Mouse (Mus musculus) forebrain, embryonic 15.5 days (tissue): ENCODE measurements around the gene Ggct. TPM values are rescaled to one million over a fixed set of nuclear protein-coding genes. Genes with fewer than 3 reads are reported as not detected.

Experiments
- ATAC-seq: fragments of 200-750 bp; cut with Nextera tagmentation; replicated peaks from 2 replicates; pipeline ENCODE4 v1.8.0; 2017; ENCODE audit warnings: mild to moderate bottlenecking, moderate TSS enrichment, moderate library complexity
- H3K27ac ChIP-seq: fragments of 300-500 bp; sonication (generic); replicated peaks from 2 replicates; pipeline ENCODE4 v1.5.1; 2015; ENCODE audit warnings: mild to moderate bottlenecking, inconsistent platforms
- H3K27me3 ChIP-seq: fragments of 300-500 bp; sonication (generic); 2 replicates; pipeline ENCODE4 v1.6.1; 2015; ENCODE audit warnings: inconsistent platforms
- H3K36me3 ChIP-seq: fragments of 300-500 bp; sonication (generic); 2 replicates; pipeline ENCODE4 v1.6.1; 2015; ENCODE audit warnings: mild to moderate bottlenecking, inconsistent platforms
- H3K4me1 ChIP-seq: fragments of 300-500 bp; sonication (generic); 2 replicates; pipeline ENCODE4 v1.6.1; 2015; ENCODE audit warnings: inconsistent platforms
- H3K4me2 ChIP-seq: fragments of 300-500 bp; sonication (generic); replicated peaks from 2 replicates; pipeline ENCODE4 v1.6.1; 2015; ENCODE audit warnings: mild to moderate bottlenecking, inconsistent platforms
- H3K4me3 ChIP-seq: fragments of 300-500 bp; sonication (generic); 2 replicates; pipeline ENCODE4 v1.5.1; 2015; ENCODE audit warnings: mild to moderate bottlenecking, inconsistent platforms
- H3K9ac ChIP-seq: fragments of 300-500 bp; sonication (generic); replicated peaks from 2 replicates; pipeline ENCODE4 v1.6.1; 2015; ENCODE audit warnings: mild to moderate bottlenecking, inconsistent platforms
- H3K9me3 ChIP-seq: fragments of 300-500 bp; sonication (generic); 2 replicates; pipeline ENCODE4 v1.6.1; 2016; ENCODE audit warnings: inconsistent platforms
- whole genome bisulfite sequencing: fragments of 180-500 bp; shearing (Covaris S2); methylation state at CpG from one replicate; pipeline ENCODE4 v1.1.7; 2015; ENCODE audit warnings: mixed read lengths; 5-methylcytosine and 5-hydroxymethylcytosine counted together
- polyA plus RNA-seq: library from polyadenylated mRNA; unstranded; fragments of >200 nt; fragmentation: Nextera tagmentation; extraction: Ambion mirVana; gene quantifications from 2 replicates; pipeline ENCODE4 v1.2.1, GENCODE M21; 2015

Gene Ggct
- polyA plus RNA-seq, 1 experiment from 2014 or later, result 15.5 TPM

- no peak overlapping the region for H3K4me3 ChIP-seq
- no peaks in the 10 kb centered on the region for H3K27me3 ChIP-seq
- no peak overlapping the region for H3K27ac ChIP-seq
- H3K9me3 ChIP-seq, result no peaks in the 10 kb centered on the region
- 95% methylated on average over 6 of the region's 6 CpGs for WGBS
- ATAC-seq, result no peak
- no peak overlapping the region for H3K9ac ChIP-seq
- H3K36me3 ChIP-seq, result no peaks in the 10 kb centered on the region
- no peak overlapping the region for H3K4me2 ChIP-seq
- H3K4me1 ChIP-seq, result peaks cover 10% of the 10 kb centered on the region
These were observed 4.6 kb downstream of the Ggct start for GRCm38 (mm10) chr6:54988141-54988540.

- WGBS, result 96% methylated on average over 8 of the region's 8 CpGs
- H3K4me1 ChIP-seq, result no peaks in the 10 kb centered on the region
These were observed 8.7 kb downstream of the Ggct start for GRCm38 (mm10) chr6:54984096-54984495.

GRCm38 (mm10) chr6:54983526-54984050 lies 9.2 kb downstream of the Ggct start:
- no peaks in the 10 kb centered on the region for H3K4me1 ChIP-seq
- H3K9ac ChIP-seq, result no peak overlapping the region
- ATAC-seq, result no peak
- H3K9me3 ChIP-seq, result no peaks in the 10 kb centered on the region
- no peak overlapping the region for H3K27ac ChIP-seq
- WGBS, result 80% methylated on average over 4 of the region's 4 CpGs
- no peak overlapping the region for H3K4me3 ChIP-seq
- no peaks in the 10 kb centered on the region for H3K36me3 ChIP-seq
- H3K27me3 ChIP-seq, result no peaks in the 10 kb centered on the region
- H3K4me2 ChIP-seq, result no peak overlapping the region

More at GRCm38 (mm10) chr6:54984096-54984495, 8.7 kb downstream of the Ggct start:
- Histone ChIP-seq H3K9me3 (no peaks in the 10 kb centered on the region), H3K36me3 (no peaks in the 10 kb centered on the region), H3K4me3 (no peak overlapping the region), H3K9ac (no peak overlapping the region), H3K27ac (no peak overlapping the region), H3K27me3 (no peaks in the 10 kb centered on the region), H3K4me2 (no peak overlapping the region)
- ATAC-seq, result no peak

GRCm38 (mm10) chr6:54979426-54979825 lies 13.3 kb downstream of the Ggct start:
- ATAC-seq, result no peak

GRCm38 (mm10) chr6:54975616-54976015 lies 17.1 kb downstream of the Ggct start:
- Histone ChIP-seq H3K27ac (no peak overlapping the region), H3K4me2 (no peak overlapping the region), H3K9ac (no peak overlapping the region), H3K9me3 (no peaks in the 10 kb centered on the region), H3K27me3 (peaks cover 4% of the 10 kb centered on the region; the same call in 1 of the 2 replicates), H3K4me1 (peaks cover 13% of the 10 kb centered on the region), H3K36me3 (no peaks in the 10 kb centered on the region), H3K4me3 (no peak overlapping the region)
- ATAC-seq, result no peak
- WGBS, result 85% methylated on average over 1 of the region's 1 CpGs

More at GRCm38 (mm10) chr6:54979426-54979825, 13.3 kb downstream of the Ggct start:
- no peaks in the 10 kb centered on the region for H3K36me3 ChIP-seq
- no peak overlapping the region for H3K4me2 ChIP-seq
- H3K27ac ChIP-seq, result no peak overlapping the region
- 97% methylated on average over 6 of the region's 6 CpGs for WGBS
- no peak overlapping the region for H3K4me3 ChIP-seq
- no peaks in the 10 kb centered on the region for H3K9me3 ChIP-seq
- no peaks in the 10 kb centered on the region for H3K27me3 ChIP-seq
- H3K4me1 ChIP-seq, result no peaks in the 10 kb centered on the region
- no peak overlapping the region for H3K9ac ChIP-seq

GRCm38 (mm10) chr6:54974501-54974900 lies 18.2 kb downstream of the Ggct start:
- no peaks in the 10 kb centered on the region for H3K9me3 ChIP-seq
- H3K9ac ChIP-seq, result no peak overlapping the region
- H3K27ac ChIP-seq, result no peak overlapping the region
- H3K27me3 ChIP-seq, result peaks cover 4% of the 10 kb centered on the region; the same call in 1 of the 2 replicates
- 62% methylated on average over 5 of the region's 5 CpGs for WGBS
- H3K4me1 ChIP-seq, result peaks cover 13% of the 10 kb centered on the region
- ATAC-seq, result no peak
- no peaks in the 10 kb centered on the region for H3K36me3 ChIP-seq
- H3K4me2 ChIP-seq, result no peak overlapping the region
- no peak overlapping the region for H3K4me3 ChIP-seq

GRCm38 (mm10) chr6:54972929-54973211 lies 19.9 kb downstream of the Ggct start:
- ATAC-seq, result no peak
- no peaks in the 10 kb centered on the region for H3K36me3 ChIP-seq
- peaks cover 4% of the 10 kb centered on the region; the same call in 1 of the 2 replicates for H3K27me3 ChIP-seq
- H3K27ac ChIP-seq, result no peak overlapping the region
- H3K4me2 ChIP-seq, result peak overlapping the region; percentile 84
- H3K4me3 ChIP-seq, result peak overlapping the region; percentile 59
- H3K4me1 ChIP-seq, result peaks cover 13% of the 10 kb centered on the region
- peak overlapping the region; percentile 2; the same call in 1 of the 2 replicates for H3K9ac ChIP-seq
- no peaks in the 10 kb centered on the region for H3K9me3 ChIP-seq
- WGBS, result 7% methylated on average over 5 of the region's 5 CpGs

GRCm38 (mm10) chr6:54972111-54972928 lies 20.4 kb downstream of the Ggct start, which contains the start of gene Nod1:
Gene Nod1 (minus strand): TSS chr6:54972612.
- H3K9me3 ChIP-seq, result no peaks in the 10 kb centered on the region
- 0 out of 2 replicates have a peak within 1 kb of the TSS, but pooled peaks have one; percentile 27 for H3K27ac ChIP-seq
- peak within 1 kb of the TSS; percentile 84 for H3K4me2 ChIP-seq
- H3K4me1 ChIP-seq, result peaks cover 13% of the 10 kb centered on the region
- WGBS, result 2% methylated on average over 52 of the region's 53 CpGs
- no peaks in the 10 kb centered on the region for H3K36me3 ChIP-seq
- H3K27me3 ChIP-seq, result peaks cover 4% of the 10 kb centered on the region; the same call in 1 of the 2 replicates
- peak within 1 kb of the TSS; percentile 63 for H3K9ac ChIP-seq
- peak; percentile 88 for ATAC-seq
- peak within 1 kb of the TSS; percentile 59 for H3K4me3 ChIP-seq

- no peak overlapping the region for H3K27ac ChIP-seq
- H3K9ac ChIP-seq, result peak overlapping the region; percentile 63
- H3K9me3 ChIP-seq, result no peaks in the 10 kb centered on the region
- peaks cover 13% of the 10 kb centered on the region for H3K4me1 ChIP-seq
- 16% methylated on average over 8 of the region's 8 CpGs for WGBS
- no peaks in the 10 kb centered on the region for H3K36me3 ChIP-seq
- H3K4me2 ChIP-seq, result peak overlapping the region; percentile 84
- peaks cover 4% of the 10 kb centered on the region; the same call in 1 of the 2 replicates for H3K27me3 ChIP-seq
- no peak for ATAC-seq
- peak overlapping the region; percentile 59 for H3K4me3 ChIP-seq
These were observed 21.0 kb downstream of the Ggct start for GRCm38 (mm10) chr6:54971731-54972110.

- H3K4me3 ChIP-seq, result no peak overlapping the region
- peaks cover 13% of the 10 kb centered on the region for H3K4me1 ChIP-seq
- peaks cover 4% of the 10 kb centered on the region; the same call in 1 of the 2 replicates for H3K27me3 ChIP-seq
- no peak for ATAC-seq
- WGBS, result 78% methylated on average over 9 of the region's 9 CpGs
- H3K9ac ChIP-seq, result no peak overlapping the region
- H3K4me2 ChIP-seq, result no peak overlapping the region
- H3K36me3 ChIP-seq, result no peaks in the 10 kb centered on the region
- no peaks in the 10 kb centered on the region for H3K9me3 ChIP-seq
- H3K27ac ChIP-seq, result no peak overlapping the region
These were observed 22.2 kb downstream of the Ggct start for GRCm38 (mm10) chr6:54970506-54970905.

- Histone ChIP-seq H3K9ac (no peak overlapping the region), H3K36me3 (no peaks in the 10 kb centered on the region), H3K4me1 (peaks cover 13% of the 10 kb centered on the region), H3K4me2 (no peak overlapping the region), H3K9me3 (no peaks in the 10 kb centered on the region), H3K4me3 (no peak overlapping the region), H3K27me3 (peaks cover 4% of the 10 kb centered on the region; the same call in 1 of the 2 replicates), H3K27ac (no peak overlapping the region)
- ATAC-seq, result no peak
- WGBS, result 70% methylated on average over 2 of the region's 2 CpGs
These were observed 22.9 kb downstream of the Ggct start for GRCm38 (mm10) chr6:54969801-54970200.

- Histone ChIP-seq H3K4me2 (no peak overlapping the region), H3K27ac (no peak overlapping the region), H3K4me1 (peaks cover 9% of the 10 kb centered on the region), H3K27me3 (peaks cover 4% of the 10 kb centered on the region; the same call in 1 of the 2 replicates), H3K9ac (no peak overlapping the region), H3K9me3 (no peaks in the 10 kb centered on the region), H3K36me3 (no peaks in the 10 kb centered on the region), H3K4me3 (no peak overlapping the region)
- 38% methylated on average over 10 of the region's 10 CpGs for WGBS
- ATAC-seq, result no peak
These were observed 25.2 kb downstream of the Ggct start for GRCm38 (mm10) chr6:54967591-54967990.
